Mouse (Mus musculus) embryo, embryonic 11 days (tissue): ENCODE data around the gene Yjefn3.
A peak's percentile ranks its signal among the peaks of the same experiment; 100 is the strongest.
"Not testable (repeated sequence)": the region's sequence is repeated elsewhere in the genome, so short reads cannot be mapped to it uniquely, and the experiment has no call there.

Experiments
- DNase-seq: peaks from one replicate; pipeline ENCODE4 v3.0.0-alpha.2; 2015

Yjefn3 gene

GRCm38 (mm10) chr8:69902163-69903062, at the start of gene Yjefn3, which contains the start of the genes Tssk6 and Ndufa13:
TSS of gene Yjefn3 (minus strand) at chr8:69902712.
TSS of gene Tssk6 (plus strand) at chr8:69902184.
TSS of gene Ndufa13 (minus strand) at chr8:69902558.
- peak; percentile 49 for DNase-seq

GRCm38 (mm10) chr8:69950300-69950699, 47.8 kb upstream of the Yjefn3 start:
- DNase-seq: no peak

GRCm38 (mm10) chr8:69942495-69942894, 40.0 kb upstream of the Yjefn3 start:
- not testable (repeated sequence) for DNase-seq

GRCm38 (mm10) chr8:69940386-69940785, 37.9 kb upstream of the Yjefn3 start:
- DNase-seq: no peak

- peak; percentile 68 for DNase-seq
Measured at GRCm38 (mm10) chr8:69939633-69940032, 37.1 kb upstream of the Yjefn3 start.

- no peak for DNase-seq
Measured at GRCm38 (mm10) chr8:69938245-69938982, 35.9 kb upstream of the Yjefn3 start.

- no peak for DNase-seq
Measured at GRCm38 (mm10) chr8:69937466-69937865, 35.0 kb upstream of the Yjefn3 start.

GRCm38 (mm10) chr8:69936050-69936794, 33.7 kb upstream of the Yjefn3 start:
- peak; percentile 66 for DNase-seq

GRCm38 (mm10) chr8:69935431-69935830, 32.9 kb upstream of the Yjefn3 start:
- DNase-seq: no peak

- no peak for DNase-seq
Measured at GRCm38 (mm10) chr8:69934582-69934981, 32.1 kb upstream of the Yjefn3 start.

GRCm38 (mm10) chr8:69933811-69934210, 31.3 kb upstream of the Yjefn3 start:
- no peak for DNase-seq

GRCm38 (mm10) chr8:69926901-69927300, 24.4 kb upstream of the Yjefn3 start:
- no peak for DNase-seq

- no peak for DNase-seq
Measured at GRCm38 (mm10) chr8:69923986-69924385, 21.5 kb upstream of the Yjefn3 start.

- DNase-seq: no peak
Measured at GRCm38 (mm10) chr8:69921141-69921540, 18.6 kb upstream of the Yjefn3 start.

- DNase-seq: peak; percentile 85
Measured at GRCm38 (mm10) chr8:69919876-69920662, 17.6 kb upstream of the Yjefn3 start.

GRCm38 (mm10) chr8:69919010-69919409, 16.5 kb upstream of the Yjefn3 start:
- peak; percentile 84 for DNase-seq

- DNase-seq: no peak
Measured at GRCm38 (mm10) chr8:69918506-69918905, 16.0 kb upstream of the Yjefn3 start.

GRCm38 (mm10) chr8:69915748-69916147, 13.2 kb upstream of the Yjefn3 start:
- peak; percentile 43 for DNase-seq

GRCm38 (mm10) chr8:69914526-69914925, 12.0 kb upstream of the Yjefn3 start:
- no peak for DNase-seq

- DNase-seq: no peak
Measured at GRCm38 (mm10) chr8:69912478-69913074, 10.1 kb upstream of the Yjefn3 start.

GRCm38 (mm10) chr8:69911917-69912316, 9.4 kb upstream of the Yjefn3 start:
- DNase-seq: no peak

GRCm38 (mm10) chr8:69907106-69907505, 4.6 kb upstream of the Yjefn3 start:
- DNase-seq: no peak
